Mouse (Mus musculus) hindbrain, embryonic 11.5 days (tissue): ENCODE measurements at regions not wholly inside any gene's neighbourhood (a gene's known extent, or its start where the extent isn't known, plus 50 kb on each side); places are given as distances from the start of the nearest gene placed in this dataset.

ENCODE experiments used
- ATAC-seq: fragments of 200-750 bp; cut with Nextera tagmentation; 2 replicates; pipeline ENCODE4 v1.8.0; 2017; ENCODE audit warnings: mild to moderate bottlenecking, moderate TSS enrichment, moderate library complexity; ENCODE audit not compliant: low FRiP score
- DNase-seq: peaks from one replicate; pipeline ENCODE4 v3.0.0-alpha.2; 2015; ENCODE audit warnings: low spot score
- H3K27ac ChIP-seq: fragments of 300-500 bp; sonication (generic); 2 replicates; pipeline ENCODE4 v1.5.1; 2014; ENCODE audit warnings: mild to moderate bottlenecking, low read depth, low read length
- H3K27me3 ChIP-seq: fragments of 300-500 bp; sonication (generic); 2 replicates; pipeline ENCODE4 v1.6.1; 2014; ENCODE audit warnings: mild to moderate bottlenecking, low read length, moderate library complexity, mixed read lengths; ENCODE audit not compliant: control insufficient read depth, insufficient read depth
- H3K36me3 ChIP-seq: fragments of 300-500 bp; sonication (generic); 2 replicates; pipeline ENCODE4 v1.6.1; 2014; ENCODE audit warnings: mild to moderate bottlenecking, low read length, moderate library complexity, mixed read lengths; ENCODE audit not compliant: control insufficient read depth, insufficient read depth
- H3K4me1 ChIP-seq: fragments of 300-500 bp; sonication (generic); replicated peaks from 2 replicates; pipeline ENCODE4 v1.6.1; 2014; ENCODE audit warnings: low read length, mixed read lengths; ENCODE audit not compliant: control insufficient read depth, insufficient read depth
- H3K4me2 ChIP-seq: fragments of 300-500 bp; sonication (generic); replicated peaks from 2 replicates; pipeline ENCODE4 v1.6.1; 2014; ENCODE audit warnings: mild to moderate bottlenecking, low read depth, low read length
- H3K4me3 ChIP-seq: fragments of 300-500 bp; sonication (generic); 2 replicates; pipeline ENCODE4 v1.5.1; 2014; ENCODE audit warnings: low read depth, low read length
- H3K9ac ChIP-seq: fragments of 300-500 bp; sonication (generic); 2 replicates; pipeline ENCODE4 v1.6.1; 2014; ENCODE audit warnings: low read depth, low read length
- H3K9me3 ChIP-seq: fragments of 300-500 bp; sonication (generic); 2 replicates; pipeline ENCODE4 v1.6.1; 2016; ENCODE audit warnings: low read length; ENCODE audit not compliant: control insufficient read depth
- WGBS: fragments of 180-500 bp; shearing (Covaris S2); extraction: QIAGEN DNeasy Blood & Tissue Kit; methylation state at CpG from one replicate; pipeline ENCODE4 v1.1.7; 2014; 5-methylcytosine and 5-hydroxymethylcytosine counted together

- no peak for ATAC-seq
These were observed 168.6 kb upstream of the Pld5 start for GRCm38 (mm10) chr1:176443712-176444111.

GRCm38 (mm10) chr1:176440254-176440653, 165.1 kb upstream of the Pld5 start:
- DNase-seq (no peak), ATAC-seq (no peak)
- H3K9ac ChIP-seq, result no peak overlapping the region
- no peaks in the 10 kb centered on the region for H3K9me3 ChIP-seq
- WGBS, result 82% methylated on average over 3 of the region's 3 CpGs
- no peak overlapping the region for H3K4me2 ChIP-seq
- H3K27ac ChIP-seq, result no peak overlapping the region
- no peaks in the 10 kb centered on the region for H3K36me3 ChIP-seq
- no peak overlapping the region for H3K4me3 ChIP-seq
- H3K4me1 ChIP-seq, result no peaks in the 10 kb centered on the region
- no peaks in the 10 kb centered on the region for H3K27me3 ChIP-seq

More at GRCm38 (mm10) chr1:176443712-176444111, 168.6 kb upstream of the Pld5 start:
- Histone ChIP-seq H3K27me3 (no peaks in the 10 kb centered on the region), H3K9ac (no peak overlapping the region), H3K36me3 (no peaks in the 10 kb centered on the region), H3K4me3 (no peak overlapping the region), H3K9me3 (no peaks in the 10 kb centered on the region), H3K4me2 (no peak overlapping the region), H3K4me1 (no peaks in the 10 kb centered on the region), H3K27ac (no peak overlapping the region)
- WGBS, result 95% methylated on average over 1 of the region's 1 CpGs
- no peak for DNase-seq

GRCm38 (mm10) chr1:176427835-176428234, 152.7 kb upstream of the Pld5 start:
- no peak for ATAC-seq

GRCm38 (mm10) chr1:176427046-176427445, 151.9 kb upstream of the Pld5 start:
- Histone ChIP-seq H3K9ac (no peak overlapping the region), H3K27ac (no peak overlapping the region), H3K4me3 (no peak overlapping the region), H3K4me2 (no peak overlapping the region), H3K27me3 (no peaks in the 10 kb centered on the region), H3K36me3 (no peaks in the 10 kb centered on the region), H3K4me1 (no peaks in the 10 kb centered on the region), H3K9me3 (no peaks in the 10 kb centered on the region)
- no peak for ATAC-seq
- 82% methylated on average over 2 of the region's 2 CpGs for WGBS
- no peak for DNase-seq

More at GRCm38 (mm10) chr1:176427835-176428234, 152.7 kb upstream of the Pld5 start:
- no peaks in the 10 kb centered on the region for H3K27me3 ChIP-seq
- H3K9me3 ChIP-seq, result no peaks in the 10 kb centered on the region
- DNase-seq, result no peak
- no peak overlapping the region for H3K4me3 ChIP-seq
- H3K27ac ChIP-seq, result no peak overlapping the region
- H3K4me1 ChIP-seq, result no peaks in the 10 kb centered on the region
- no peaks in the 10 kb centered on the region for H3K36me3 ChIP-seq
- no peak overlapping the region for H3K4me2 ChIP-seq
- H3K9ac ChIP-seq, result no peak overlapping the region
- WGBS, result 43% methylated on average over 4 of the region's 4 CpGs

- Histone ChIP-seq H3K27ac (no peak overlapping the region), H3K9me3 (no peaks in the 10 kb centered on the region), H3K4me1 (no peaks in the 10 kb centered on the region), H3K36me3 (no peaks in the 10 kb centered on the region), H3K4me2 (no peak overlapping the region), H3K27me3 (no peaks in the 10 kb centered on the region), H3K4me3 (no peak overlapping the region), H3K9ac (no peak overlapping the region)
- WGBS, result 82% methylated on average over 1 of the region's 1 CpGs
- ATAC-seq, result no peak
- no peak for DNase-seq
These were observed 142.1 kb upstream of the Pld5 start for GRCm38 (mm10) chr1:176417251-176417650.

GRCm38 (mm10) chr1:176404128-176404527, 129.0 kb upstream of the Pld5 start:
- WGBS, result 89% methylated on average over 3 of the region's 3 CpGs
- no peak overlapping the region for H3K4me2 ChIP-seq
- no peak for ATAC-seq

GRCm38 (mm10) chr1:176379645-176380044, 104.5 kb upstream of the Pld5 start:
- H3K9me3 ChIP-seq, result no peaks in the 10 kb centered on the region
- no peak overlapping the region for H3K9ac ChIP-seq
- H3K4me3 ChIP-seq, result no peak overlapping the region
- no peak for DNase-seq
- no peak overlapping the region for H3K4me2 ChIP-seq
- ATAC-seq, result no peak
- H3K27me3 ChIP-seq, result no peaks in the 10 kb centered on the region
- no peaks in the 10 kb centered on the region for H3K36me3 ChIP-seq
- no peak overlapping the region for H3K27ac ChIP-seq
- H3K4me1 ChIP-seq, result no peaks in the 10 kb centered on the region

More at GRCm38 (mm10) chr1:176404128-176404527, 129.0 kb upstream of the Pld5 start:
- DNase-seq, result no peak
- Histone ChIP-seq H3K4me1 (no peaks in the 10 kb centered on the region), H3K27ac (no peak overlapping the region), H3K9ac (no peak overlapping the region), H3K4me3 (no peak overlapping the region), H3K36me3 (no peaks in the 10 kb centered on the region), H3K27me3 (no peaks in the 10 kb centered on the region), H3K9me3 (no peaks in the 10 kb centered on the region)

- WGBS, result 84% methylated on average over 3 of the region's 3 CpGs
- Histone ChIP-seq H3K27me3 (no peaks in the 10 kb centered on the region), H3K9me3 (no peaks in the 10 kb centered on the region), H3K27ac (no peak overlapping the region), H3K4me2 (no peak overlapping the region), H3K4me3 (no peak overlapping the region), H3K36me3 (no peaks in the 10 kb centered on the region), H3K4me1 (no peaks in the 10 kb centered on the region), H3K9ac (no peak overlapping the region)
- ATAC-seq, result no peak
- DNase-seq, result no peak
These were observed 91.8 kb upstream of the Pld5 start for GRCm38 (mm10) chr1:176366900-176367299.

GRCm38 (mm10) chr1:176360957-176361356, 85.8 kb upstream of the Pld5 start:
- no peaks in the 10 kb centered on the region for H3K9me3 ChIP-seq
- H3K4me3 ChIP-seq, result no peak overlapping the region
- H3K4me2 ChIP-seq, result no peak overlapping the region
- WGBS, result 98% methylated on average over 3 of the region's 3 CpGs
- ATAC-seq (no peak), DNase-seq (no peak)
- H3K36me3 ChIP-seq, result no peaks in the 10 kb centered on the region
- H3K27me3 ChIP-seq, result no peaks in the 10 kb centered on the region
- no peaks in the 10 kb centered on the region for H3K4me1 ChIP-seq
- no peak overlapping the region for H3K9ac ChIP-seq
- no peak overlapping the region for H3K27ac ChIP-seq
